24 mouse cellular contexts compared by ENCODE assay signal in genomic region chr2:81269245-81269880, GRCm38 (mm10).
DNase-seq lines count a peak whose midpoint lies in the region; ATAC-seq and TF ChIP-seq lines count a peak whose summit lies in the region.
"Had no signal": no experiment of that assay in that cellular context is flagged by ENCODE, and none has a peak within 500 bp of the region (broad histone marks: within the 10 kb centered on the region; RNA-seq: fewer than 3 reads in every experiment).

No protein-coding gene starts in this region.

- H3K9ac ChIP-seq in forebrain, embryonic 13.5 days: no peak overlapping the region
- H3K9ac ChIP-seq in lung, embryonic 14.5 days: no peak overlapping the region
- no peak overlapping the region for H3K9ac ChIP-seq in forebrain, embryonic 15.5 days (replicated peaks)
- no peak overlapping the region for H3K9ac ChIP-seq in midbrain, embryonic 16.5 days (ENCODE audit: low read depth, low read length)
- H3K9ac ChIP-seq: embryonic facial prominence, embryonic 13.5 days; limb, embryonic 12.5 days had no signal

- H3K36me3 ChIP-seq in forebrain, embryonic 13.5 days (ENCODE audit: poor library complexity, severe bottlenecking): no peaks in the 10 kb centered on the region
- no peaks in the 10 kb centered on the region for H3K36me3 ChIP-seq in forebrain, embryonic 10.5 days (replicated peaks)
- H3K36me3 ChIP-seq in lung, embryonic 14.5 days (ENCODE audit: insufficient read depth): no peaks in the 10 kb centered on the region
- H3K36me3 ChIP-seq in forebrain, embryonic 15.5 days: no peaks in the 10 kb centered on the region
- H3K36me3 ChIP-seq in midbrain, embryonic 16.5 days (ENCODE audit: control insufficient read depth, insufficient read depth, low read length): no peaks in the 10 kb centered on the region
- H3K36me3 ChIP-seq: embryonic facial prominence, embryonic 13.5 days; heart, embryonic 10.5 days; limb, embryonic 12.5 days had no signal

- intact Hi-C loops in gastrocnemius, adult 2 months (cut with DNase I): no loop called here

- no peaks in the 10 kb centered on the region for H3K9me3 ChIP-seq in forebrain, embryonic 13.5 days (replicated peaks)
- no peaks in the 10 kb centered on the region for H3K9me3 ChIP-seq in forebrain, embryonic 10.5 days
- H3K9me3 ChIP-seq in lung, embryonic 14.5 days (ENCODE audit: low read depth, low read length): no peaks in the 10 kb centered on the region
- H3K9me3 ChIP-seq in forebrain, embryonic 15.5 days: no peaks in the 10 kb centered on the region
- no peaks in the 10 kb centered on the region for H3K9me3 ChIP-seq in midbrain, embryonic 16.5 days (replicated peaks; ENCODE audit: control insufficient read depth, low read length, poor library complexity, severe bottlenecking)
- H3K9me3 ChIP-seq: embryonic facial prominence, embryonic 13.5 days; heart, embryonic 10.5 days; limb, embryonic 12.5 days had no signal

- H3K27me3 ChIP-seq in forebrain, embryonic 13.5 days: no peaks in the 10 kb centered on the region
- H3K27me3 ChIP-seq in forebrain, embryonic 10.5 days (ENCODE audit: poor library complexity, severe bottlenecking): no peaks in the 10 kb centered on the region
- no peaks in the 10 kb centered on the region for H3K27me3 ChIP-seq in lung, embryonic 14.5 days (ENCODE audit: insufficient read depth, low read length)
- H3K27me3 ChIP-seq in forebrain, embryonic 15.5 days: no peaks in the 10 kb centered on the region
- no peaks in the 10 kb centered on the region for H3K27me3 ChIP-seq in midbrain, embryonic 16.5 days (ENCODE audit: control insufficient read depth, insufficient read depth, low read depth, low read length)
- H3K27me3 ChIP-seq: embryonic facial prominence, embryonic 13.5 days; limb, embryonic 12.5 days had no signal

- no peak for TF ChIP-seq CTCF in lung, embryonic 14.5 days (IDR thresholded peaks at IDR 0.05; ENCODE audit: low read depth)
- no peak for TF ChIP-seq CTCF in gastrocnemius, adult 2 months (IDR thresholded peaks at IDR 0.05)

- peak; percentile 65 for ATAC-seq in forebrain, embryonic 13.5 days
- ATAC-seq in lung, embryonic 14.5 days (ENCODE audit: insufficient read depth): no peak
- ATAC-seq in forebrain, embryonic 15.5 days (replicated peaks): 0 out of 2 replicates have a peak, but pooled peaks have one; percentile 38
- peak; percentile 68; the same call in 1 of the 2 replicates for ATAC-seq in midbrain, embryonic 16.5 days
- ATAC-seq: intestine, embryonic 16.5 days had no signal

- 0 out of 2 replicates have a peak, but pooled peaks cover 2% of the 10 kb centered on the region for H3K4me1 ChIP-seq in forebrain, embryonic 13.5 days
- no peaks in the 10 kb centered on the region for H3K4me1 ChIP-seq in forebrain, embryonic 10.5 days
- H3K4me1 ChIP-seq in lung, embryonic 14.5 days (ENCODE audit: insufficient read depth): no peaks in the 10 kb centered on the region
- no peaks in the 10 kb centered on the region for H3K4me1 ChIP-seq in forebrain, embryonic 15.5 days
- no peaks in the 10 kb centered on the region; the same call in none of the 2 replicates for H3K4me1 ChIP-seq in midbrain, embryonic 16.5 days (ENCODE audit: control insufficient read depth, insufficient read depth, low read length)
- H3K4me1 ChIP-seq: embryonic facial prominence, embryonic 13.5 days; heart, embryonic 10.5 days; limb, embryonic 12.5 days had no signal

- DNase-seq in forebrain, embryonic 10.5 days (ENCODE audit: extremely low spot score, low spot score): no peak
- peak; percentile 40 for DNase-seq in lung, embryonic 14.5 days
- no peak for DNase-seq in lung, postnatal 36 days
- DNase-seq in gastrocnemius, adult 2 months: no peak
- DNase-seq: adrenal gland, postnatal 25 days; cerebellum, adult 11-12 months; cerebellum, postnatal 36 days; embryo, embryonic 11 days; gastrocnemius, postnatal 10 days; heart, postnatal 4 days; kidney, adult 9 months; kidney, postnatal 14 days; lung, adult 18-20 months; lung, postnatal 14 days; thymus, postnatal 25 days had no signal

- no peak overlapping the region for H3K27ac ChIP-seq in forebrain, embryonic 13.5 days
- no peak overlapping the region for H3K27ac ChIP-seq in forebrain, embryonic 10.5 days
- H3K27ac ChIP-seq in lung, embryonic 14.5 days (ENCODE audit: low read depth): no peak overlapping the region
- no peak overlapping the region for H3K27ac ChIP-seq in forebrain, embryonic 15.5 days (replicated peaks)
- peak overlapping the region; percentile 37; the same call in 1 of the 2 replicates for H3K27ac ChIP-seq in midbrain, embryonic 16.5 days (ENCODE audit: low read length)
- no peak overlapping the region for H3K27ac ChIP-seq in gastrocnemius, adult 2 months
- H3K27ac ChIP-seq: embryonic facial prominence, embryonic 13.5 days; heart, embryonic 10.5 days; limb, embryonic 12.5 days had no signal

- WGBS in forebrain, embryonic 13.5 days: 44% methylated on average over 3 of the region's 3 CpGs
- 80% methylated on average over 3 of the region's 3 CpGs for WGBS in forebrain, embryonic 10.5 days
- WGBS in lung, embryonic 14.5 days: 58% methylated on average over 3 of the region's 3 CpGs
- WGBS in forebrain, embryonic 15.5 days: 37% methylated on average over 3 of the region's 3 CpGs
- 31% methylated on average over 3 of the region's 3 CpGs for WGBS in midbrain, embryonic 16.5 days

- no peak overlapping the region for H3K4me3 ChIP-seq in forebrain, embryonic 13.5 days
- no peak overlapping the region for H3K4me3 ChIP-seq in forebrain, embryonic 10.5 days
- no peak overlapping the region for H3K4me3 ChIP-seq in lung, embryonic 14.5 days (ENCODE audit: low read depth, low read length)
- H3K4me3 ChIP-seq in forebrain, embryonic 15.5 days: no peak overlapping the region
- no peak overlapping the region for H3K4me3 ChIP-seq in midbrain, embryonic 16.5 days (ENCODE audit: low read depth, low read length)
- H3K4me3 ChIP-seq in gastrocnemius, adult 2 months: no peak overlapping the region
- H3K4me3 ChIP-seq: embryonic facial prominence, embryonic 13.5 days; erythroblast, embryonic 14.5 days; heart, embryonic 10.5 days; limb, embryonic 12.5 days had no signal

- no peak overlapping the region for H3K4me2 ChIP-seq in forebrain, embryonic 13.5 days
- no peak overlapping the region for H3K4me2 ChIP-seq in lung, embryonic 14.5 days
- H3K4me2 ChIP-seq in forebrain, embryonic 15.5 days (replicated peaks): no peak overlapping the region
- H3K4me2 ChIP-seq in midbrain, embryonic 16.5 days (ENCODE audit: low read length): no peak overlapping the region
- H3K4me2 ChIP-seq: embryonic facial prominence, embryonic 13.5 days; limb, embryonic 12.5 days; liver, embryonic 11.5 days had no signal
